Mouse (Mus musculus) kidney, postnatal 25 days (tissue): ENCODE data around the gene Evc2.

Source experiments
- DNase-seq, 2 experiments: peaks; one replicate each; pipeline ENCODE4 v3.0.0; 2021; ENCODE audit warnings: mixed read lengths in 2 of 2

Evc2 gene

DNA sequence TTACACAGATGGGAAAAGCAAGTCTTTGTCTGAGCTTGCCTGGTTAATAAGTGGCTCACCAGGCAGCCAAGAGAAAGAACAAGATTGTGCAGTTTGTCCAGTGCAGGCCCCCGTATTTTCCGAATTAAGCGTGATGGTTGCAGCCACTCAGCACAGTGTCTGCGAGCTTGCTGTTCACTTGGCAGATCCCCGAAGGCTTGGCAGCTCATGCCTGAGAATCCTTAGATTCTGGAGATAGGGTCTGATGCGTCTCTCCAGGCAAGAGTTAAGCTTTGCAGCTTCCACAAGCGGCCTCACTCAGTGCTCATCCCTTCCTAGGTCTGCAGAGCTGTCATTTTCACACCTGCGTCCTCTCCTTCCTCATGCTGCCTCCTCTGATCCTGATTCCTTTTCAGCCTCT lies 30.5 kb downstream of the Evc2 start:
- no peak for DNase-seq

DNA sequence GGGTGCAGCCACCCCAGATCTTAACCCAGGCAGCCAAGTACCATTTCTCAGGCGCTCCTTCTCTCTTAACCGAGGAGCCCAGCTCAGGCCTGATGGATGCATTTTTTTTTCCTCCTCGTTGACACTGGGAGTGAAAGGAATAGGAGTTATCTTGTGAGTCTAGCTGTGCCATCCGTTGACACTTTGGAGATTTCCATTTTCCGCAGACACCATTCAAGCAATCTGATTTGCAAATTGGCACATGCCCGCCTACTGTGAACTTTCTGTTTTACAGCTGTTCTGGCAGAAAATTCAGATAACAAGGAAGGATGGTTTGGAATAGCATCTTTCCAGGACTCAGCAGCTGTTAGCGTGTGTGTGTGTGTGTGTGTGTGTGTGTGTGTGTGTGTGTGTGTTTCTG lies 39.1 kb downstream of the Evc2 start:
- DNase-seq = peak in 1 of 2 experiments; percentile 19

DNA sequence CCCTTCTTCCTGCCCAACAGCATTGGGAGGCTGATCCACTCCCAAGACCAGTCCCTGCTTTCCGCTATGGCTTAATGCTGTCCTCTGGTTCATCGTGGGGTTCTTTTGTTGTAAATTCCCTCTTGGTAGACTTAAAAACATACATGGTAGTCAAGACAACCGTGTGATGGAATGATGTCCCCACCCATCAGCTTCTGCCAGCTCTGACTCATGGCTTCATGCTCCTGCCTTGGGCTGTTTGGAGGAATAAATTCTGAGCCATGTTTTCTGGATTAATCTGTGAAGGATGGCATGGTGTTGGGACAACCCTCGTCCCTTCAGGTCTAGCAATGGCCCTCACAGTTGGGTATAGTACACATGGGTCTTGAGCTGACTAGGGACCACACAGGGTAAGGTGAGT lies 42.3 kb downstream of the Evc2 start:
- no peak for DNase-seq

DNA sequence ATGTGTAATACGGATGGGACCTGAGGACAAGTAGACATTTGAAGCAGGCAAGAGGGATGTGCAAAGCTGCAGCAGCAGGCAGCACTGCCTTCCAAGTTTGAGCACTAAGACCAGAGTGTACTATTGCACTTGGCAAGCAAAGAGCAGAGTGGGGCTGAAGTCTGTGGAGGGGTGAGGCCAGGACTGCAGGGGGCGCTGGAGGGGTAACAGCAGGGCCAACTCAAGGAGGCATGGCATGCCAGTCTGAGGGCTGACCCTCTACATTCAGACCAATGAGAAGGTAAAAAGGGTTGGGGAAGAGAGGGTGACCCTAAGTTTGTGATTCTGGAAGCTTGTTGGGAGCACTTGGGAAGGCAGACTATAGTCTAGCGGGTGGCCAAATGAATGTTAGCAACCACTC lies 45.3 kb downstream of the Evc2 start:
- DNase-seq = peak; percentile 31 to 42

DNA sequence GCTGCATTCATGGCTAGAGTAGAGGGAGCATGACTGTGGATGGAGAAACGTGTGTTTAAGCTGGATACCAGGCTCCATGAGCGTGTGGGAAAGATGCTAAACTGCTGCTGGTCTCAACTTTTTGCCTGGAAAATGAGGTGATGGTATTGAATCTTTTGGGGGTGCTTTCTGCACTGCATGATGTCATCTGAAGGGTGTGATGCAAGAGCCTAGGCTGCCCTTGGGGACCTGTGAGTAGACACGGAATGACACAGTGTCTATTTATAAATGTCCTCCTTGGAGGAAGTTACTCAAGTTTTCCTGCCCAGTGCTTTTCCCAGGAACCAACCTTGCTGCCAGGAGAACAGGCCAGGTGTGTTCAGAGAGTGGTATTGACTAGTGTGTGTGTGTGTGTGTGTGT lies 50.3 kb downstream of the Evc2 start:
- DNase-seq = peak in 1 of 2 experiments; percentile 12

DNA sequence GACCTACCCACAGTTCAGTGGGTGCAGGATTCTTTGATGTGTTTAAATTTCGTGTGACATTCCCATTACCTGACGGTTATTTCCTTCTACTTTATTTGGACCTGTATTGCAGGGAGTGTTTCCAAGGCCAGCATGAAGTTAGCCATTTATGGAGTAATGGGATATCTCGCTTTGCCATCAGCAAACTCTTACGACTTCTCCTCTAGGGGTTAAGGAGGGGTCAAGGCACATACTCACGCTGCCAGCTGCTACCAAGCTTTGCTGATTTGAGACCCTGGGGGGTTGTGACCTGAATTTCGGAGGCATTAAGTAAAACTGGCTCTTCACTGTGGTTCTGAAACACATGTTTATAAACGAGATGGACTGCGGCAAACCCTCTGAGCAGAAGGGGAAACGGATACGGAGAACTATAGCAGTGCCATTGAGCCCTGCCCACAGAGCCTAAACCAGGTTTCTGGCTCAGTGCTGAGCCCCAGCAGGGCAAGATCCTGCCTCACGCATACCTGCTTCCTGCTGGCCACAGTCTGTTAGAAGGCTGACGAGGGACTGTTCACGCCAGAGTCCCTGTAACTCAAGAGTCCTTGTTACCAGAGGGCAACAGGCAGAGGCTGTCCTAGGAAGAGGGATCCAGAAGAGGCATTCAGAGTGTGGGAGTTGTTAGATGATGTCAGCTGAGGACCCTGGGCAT lies 51.7 kb downstream of the Evc2 start:
- peak in 1 of 2 experiments; percentile 32 for DNase-seq

DNA sequence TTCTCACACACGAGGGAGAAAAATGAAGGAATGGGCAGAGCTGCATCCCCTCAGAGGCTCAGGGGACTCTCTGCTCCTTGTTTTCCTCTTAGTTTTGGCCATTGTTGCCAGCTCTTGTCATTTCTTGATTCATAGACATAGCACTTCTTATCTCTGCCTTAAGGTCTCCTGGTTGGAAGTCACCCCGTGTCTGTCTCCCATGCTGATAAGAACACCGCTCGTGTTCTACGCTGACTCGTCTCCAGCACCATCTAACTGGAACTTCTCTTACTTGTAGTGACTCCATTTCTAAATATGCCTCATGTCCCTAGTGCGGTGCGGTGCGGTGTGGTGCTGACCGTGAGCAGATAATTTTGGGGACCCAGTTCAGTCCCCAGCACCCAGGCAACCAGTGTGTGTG lies 52.6 kb downstream of the Evc2 start:
- DNase-seq = peak in 1 of 2 experiments; percentile 35

DNA sequence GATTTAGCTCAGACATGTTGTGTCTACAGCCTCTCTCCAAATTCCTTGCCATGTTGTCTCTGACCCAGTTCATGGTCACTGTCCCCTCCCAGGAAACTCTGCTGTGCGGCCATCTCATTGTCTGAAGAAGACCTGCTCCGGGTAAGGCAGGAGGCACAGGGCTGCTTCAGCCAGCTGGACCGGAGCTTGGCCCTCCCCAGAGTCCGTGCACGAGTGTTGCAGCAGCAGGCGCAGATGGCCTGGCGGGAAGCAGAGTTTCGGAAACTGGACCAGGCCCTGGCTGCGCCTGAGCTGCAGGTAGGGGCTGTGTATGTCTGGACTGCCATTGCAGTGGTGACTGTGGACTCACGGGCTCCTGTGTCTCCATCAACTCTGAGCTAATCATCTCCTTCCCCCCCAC lies 53.6 kb downstream of the Evc2 start:
- peak in 1 of 2 experiments; percentile 31 for DNase-seq

DNA sequence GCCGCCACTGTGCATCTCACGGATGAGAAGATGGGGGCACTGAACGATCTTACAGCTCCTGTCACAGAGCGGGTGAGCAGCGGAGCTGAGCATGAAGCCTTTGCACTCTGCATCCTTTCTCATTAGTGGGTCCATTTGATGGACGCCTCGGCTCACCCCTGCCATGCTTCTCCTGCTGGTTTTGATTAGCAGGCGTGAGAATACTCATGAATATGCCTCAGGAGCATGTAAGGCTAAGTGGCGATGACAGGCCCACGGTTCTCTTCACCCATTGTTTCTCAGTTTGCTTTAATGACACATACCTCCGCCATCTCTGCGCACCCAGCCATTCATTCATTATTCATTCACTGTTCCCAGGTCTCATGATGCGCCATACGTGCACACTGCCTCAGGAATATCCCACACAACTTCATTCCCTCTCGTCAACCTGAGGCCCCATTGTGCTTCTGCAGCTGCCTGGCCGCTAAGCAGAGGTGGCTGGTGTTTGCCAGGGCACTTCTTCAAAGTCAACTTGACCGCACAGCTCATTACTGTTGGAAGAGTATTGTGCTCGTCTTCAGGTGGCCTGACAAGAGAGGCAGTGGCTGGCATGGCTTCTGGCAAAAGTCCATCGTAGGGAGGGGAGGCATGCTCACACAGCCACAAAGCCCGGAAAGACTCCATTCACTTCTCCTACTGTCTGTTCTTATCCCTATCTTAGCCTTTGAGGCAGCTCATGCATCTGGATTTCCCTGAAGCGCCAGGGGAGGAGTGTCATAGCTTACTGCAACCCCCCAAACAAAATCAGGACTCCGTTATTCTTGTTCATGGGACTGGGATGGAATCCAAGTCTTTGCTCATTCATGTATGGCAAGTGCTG lies 57.1 kb downstream of the Evc2 start:
- DNase-seq = no peak

DNA sequence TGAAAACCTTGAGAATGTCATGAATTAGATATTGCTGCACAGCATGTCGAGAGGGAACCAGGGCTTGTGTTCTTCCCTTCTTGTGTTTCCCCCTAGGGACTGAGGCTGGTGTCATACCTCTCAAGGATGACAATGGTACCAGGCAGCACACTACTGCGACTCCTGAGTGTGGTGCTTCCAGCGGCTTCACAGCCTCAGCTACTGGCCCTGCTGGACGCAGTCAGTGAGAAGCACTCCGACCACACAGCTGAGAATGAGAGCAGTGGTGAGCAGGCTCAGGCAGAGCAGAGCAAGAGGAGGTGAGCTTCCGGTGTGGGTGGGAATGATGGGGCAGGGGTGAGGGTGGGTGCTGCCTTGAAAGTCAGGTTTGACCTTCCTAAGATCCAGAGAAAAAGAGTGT lies 80.7 kb downstream of the Evc2 start:
- DNase-seq = no peak

DNA sequence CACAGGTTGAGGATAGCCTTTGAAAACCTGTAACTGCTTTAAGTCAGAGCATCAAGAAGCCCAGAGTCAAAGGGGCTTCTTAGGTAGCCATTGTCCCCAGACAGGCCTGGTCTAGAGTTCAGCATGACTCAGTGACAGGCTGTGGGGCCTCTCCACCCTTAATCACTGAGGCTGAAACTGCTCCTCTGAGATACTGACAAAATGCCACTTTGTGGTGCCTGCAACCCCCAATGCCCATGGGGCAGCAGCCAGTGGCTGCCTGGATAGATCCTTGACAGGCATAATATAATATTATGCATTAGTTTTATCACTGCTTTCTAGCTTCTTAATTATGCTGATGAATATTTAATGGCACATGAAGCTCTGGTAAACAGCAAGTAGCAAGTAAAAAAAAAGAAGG lies 88.9 kb downstream of the Evc2 start:
- DNase-seq = no peak

DNA sequence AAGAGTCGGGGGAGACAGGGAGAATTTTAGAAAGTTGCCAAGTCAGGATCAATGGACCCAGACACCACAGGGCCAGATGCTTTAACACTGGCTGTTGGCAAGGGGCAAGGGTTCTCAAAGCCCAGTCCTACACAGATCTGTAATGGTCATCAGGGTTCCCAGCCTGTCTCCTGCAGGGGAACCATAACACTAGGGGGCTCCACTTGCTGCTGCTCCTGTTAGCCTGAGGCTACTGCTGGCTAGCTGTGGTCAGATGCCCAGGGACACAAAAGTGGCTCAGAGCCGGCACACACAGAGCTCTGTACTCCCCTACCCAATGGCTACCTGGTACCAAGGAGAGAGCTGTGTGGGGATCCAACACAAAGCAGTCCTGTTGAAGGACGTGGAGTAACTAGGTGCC lies 97.1 kb downstream of the Evc2 start:
- DNase-seq = peak in 1 of 2 experiments; percentile 24

DNA sequence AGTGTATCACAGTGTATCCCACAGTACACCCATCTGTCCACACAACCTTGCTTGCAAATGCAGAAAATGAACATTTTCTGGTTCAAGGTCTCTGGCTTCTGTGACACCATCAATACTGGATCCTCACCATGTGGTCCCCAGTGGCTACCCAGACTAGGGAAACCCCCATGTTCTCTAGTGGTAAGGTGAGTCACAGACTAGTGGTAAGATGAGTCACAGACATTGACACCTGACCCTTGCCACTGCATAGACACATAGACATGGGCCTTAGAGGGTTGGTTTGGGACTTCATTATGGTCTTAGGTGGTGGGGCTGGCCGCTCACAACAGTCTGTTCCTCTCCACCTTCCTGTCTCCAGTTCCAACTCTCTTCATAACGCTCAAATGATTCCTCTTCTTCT lies 104.5 kb downstream of the Evc2 start:
- DNase-seq = no peak

DNA sequence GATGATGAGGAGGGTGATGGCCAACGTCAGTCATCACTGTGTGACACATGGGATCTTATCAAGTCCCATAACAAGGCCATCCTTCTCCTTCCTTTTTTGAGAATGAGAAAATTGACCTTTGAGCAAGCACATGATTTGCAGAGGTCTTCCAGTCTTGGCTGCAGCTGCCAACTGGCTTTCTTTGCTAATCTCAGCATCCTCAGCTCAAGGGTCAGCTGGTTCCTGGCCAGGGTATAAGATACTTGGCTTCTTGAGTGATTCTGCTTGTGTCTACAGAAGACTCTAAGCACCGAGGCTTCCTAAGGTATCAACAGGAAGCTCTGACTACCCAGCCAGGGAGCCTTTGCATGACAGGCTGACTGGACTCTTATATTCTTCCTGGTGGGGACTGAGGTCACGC lies 109.2 kb downstream of the Evc2 start:
- peak; percentile 71 to 82 for DNase-seq

DNA sequence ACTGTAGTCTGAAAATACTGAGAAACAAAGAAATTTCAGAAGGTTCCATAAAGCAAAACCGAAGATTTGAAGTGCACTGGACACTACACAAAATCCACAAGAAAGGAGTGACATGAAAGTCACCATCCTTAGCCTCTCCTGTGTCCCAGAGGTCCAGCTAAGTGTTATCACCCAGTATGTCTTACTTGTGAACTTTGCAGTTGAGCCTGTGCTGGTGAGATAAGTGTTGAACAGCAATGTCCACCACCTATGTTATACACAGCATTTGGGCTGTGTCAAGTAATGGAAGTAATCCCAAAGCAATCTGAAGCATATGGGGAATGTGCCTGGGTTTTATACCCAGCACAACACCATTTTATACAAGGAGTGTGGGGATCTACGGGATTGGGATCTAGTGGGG lies 118.3 kb downstream of the Evc2 start:
- no peak for DNase-seq

DNA sequence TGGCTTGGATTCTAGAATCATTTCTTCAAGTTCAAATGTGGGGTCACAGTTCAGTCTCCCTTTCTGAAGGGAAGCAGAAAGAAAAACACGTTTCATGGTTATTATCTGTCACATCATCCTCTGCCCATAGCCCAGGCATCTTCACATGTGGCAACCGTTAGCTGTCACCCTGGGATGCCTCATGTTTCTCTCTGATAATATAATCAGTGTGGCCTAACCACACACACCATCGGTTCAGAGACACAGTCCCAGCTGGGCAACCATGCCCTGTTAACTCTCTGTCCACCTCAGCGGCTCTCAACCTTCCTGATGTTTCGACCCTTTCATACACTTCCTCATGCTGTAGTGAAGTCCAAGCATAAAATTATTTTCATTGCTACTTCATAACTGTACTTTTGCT lies 118.9 kb downstream of the Evc2 start:
- DNase-seq = no peak

DNA sequence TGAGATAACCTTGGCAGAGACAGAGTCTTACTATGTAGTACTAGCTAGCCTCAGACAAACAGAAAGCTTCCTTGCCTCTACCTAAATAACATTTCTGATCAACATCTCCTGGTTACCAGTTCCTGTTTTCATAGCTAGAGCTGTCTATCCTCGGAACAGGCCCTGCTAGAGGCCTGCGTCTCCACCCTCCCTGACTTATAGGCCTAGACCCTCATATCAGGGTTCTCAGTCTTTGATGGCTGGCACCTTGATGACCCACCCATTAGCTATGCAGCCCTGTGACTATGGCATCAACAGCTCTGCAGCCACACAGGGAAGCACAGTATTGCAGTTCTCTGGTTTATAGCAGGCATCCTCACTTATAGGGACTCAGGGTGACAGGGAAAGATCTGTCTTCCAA lies 119.5 kb downstream of the Evc2 start:
- DNase-seq = no peak

DNA sequence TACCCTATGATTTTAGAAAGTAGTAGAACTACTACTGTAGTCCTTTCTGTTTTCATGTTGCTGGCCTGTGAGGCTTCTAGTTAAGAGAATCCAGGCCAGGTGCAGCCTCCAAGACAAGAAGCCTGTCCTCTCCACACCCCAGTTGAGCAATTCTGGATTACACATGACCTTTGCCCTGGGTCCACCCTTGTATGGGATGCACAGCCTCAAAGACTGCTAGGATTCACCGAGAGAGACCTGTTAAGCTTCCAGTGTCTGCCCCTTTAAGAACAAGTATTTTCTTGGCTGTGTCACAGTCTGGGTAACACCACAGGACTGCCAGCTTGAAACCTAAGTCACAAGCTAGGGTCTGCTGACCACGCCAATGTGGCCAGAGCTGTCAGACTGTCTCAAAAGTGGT lies 119.9 kb downstream of the Evc2 start:
- no peak for DNase-seq

DNA sequence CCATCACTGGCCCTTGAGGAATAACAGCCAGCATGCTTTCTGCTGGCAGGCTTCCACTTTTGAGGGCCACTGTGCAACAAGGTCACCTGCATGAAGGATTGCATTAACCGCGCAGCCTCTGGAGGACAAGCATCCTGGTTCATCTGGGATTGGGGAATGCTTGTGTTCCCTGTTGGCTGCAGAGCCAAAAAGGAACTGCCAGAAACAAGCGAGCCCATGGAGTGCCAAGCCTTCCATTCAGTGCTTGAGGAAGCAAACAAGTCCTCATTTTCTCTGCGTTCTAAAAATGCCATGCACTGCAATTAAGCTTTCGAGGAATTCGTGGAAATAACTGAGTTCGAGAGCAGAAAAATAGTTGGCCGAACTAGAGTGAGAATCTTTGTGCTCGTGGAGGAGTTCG lies 127.2 kb downstream of the Evc2 start:
- no peak for DNase-seq

DNA sequence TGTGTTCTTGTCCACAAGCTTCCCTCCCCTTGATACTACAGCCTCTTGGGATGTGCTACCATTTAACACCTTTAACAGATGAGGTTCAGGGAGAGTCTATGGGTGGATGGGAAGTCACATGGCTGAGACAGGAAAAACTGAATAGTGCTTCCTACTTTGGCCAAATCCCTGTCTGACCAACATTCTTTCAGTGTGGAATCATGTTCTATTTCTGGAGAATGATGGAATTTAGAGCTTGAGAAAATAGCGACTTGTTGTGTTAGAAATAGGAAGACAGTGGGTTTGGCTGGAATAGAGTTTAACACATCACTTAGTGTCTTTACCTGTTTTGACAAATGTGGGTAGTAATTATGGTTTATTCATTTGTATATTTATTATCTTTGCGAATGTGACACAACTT lies 129.3 kb downstream of the Evc2 start:
- no peak for DNase-seq

DNA sequence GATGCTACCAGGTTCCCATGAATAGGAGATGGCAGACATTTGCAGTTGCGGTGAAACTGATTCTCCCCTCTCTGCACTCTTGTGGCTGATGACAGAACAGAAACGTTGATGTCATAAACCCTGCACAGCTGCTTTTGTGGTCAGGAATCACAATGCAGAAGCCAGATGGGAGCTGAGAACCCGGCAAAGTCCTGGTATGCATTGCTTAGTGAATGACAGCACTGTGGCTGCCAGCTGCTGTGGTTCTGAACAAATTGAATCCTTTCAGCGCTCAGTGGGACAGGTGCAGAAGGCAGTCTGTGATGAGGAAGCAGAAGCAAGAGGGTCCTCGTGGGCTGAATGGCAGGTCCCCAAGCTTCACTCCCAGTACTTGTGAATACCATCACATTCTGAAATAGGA lies 130.7 kb downstream of the Evc2 start:
- DNase-seq = no peak

DNA sequence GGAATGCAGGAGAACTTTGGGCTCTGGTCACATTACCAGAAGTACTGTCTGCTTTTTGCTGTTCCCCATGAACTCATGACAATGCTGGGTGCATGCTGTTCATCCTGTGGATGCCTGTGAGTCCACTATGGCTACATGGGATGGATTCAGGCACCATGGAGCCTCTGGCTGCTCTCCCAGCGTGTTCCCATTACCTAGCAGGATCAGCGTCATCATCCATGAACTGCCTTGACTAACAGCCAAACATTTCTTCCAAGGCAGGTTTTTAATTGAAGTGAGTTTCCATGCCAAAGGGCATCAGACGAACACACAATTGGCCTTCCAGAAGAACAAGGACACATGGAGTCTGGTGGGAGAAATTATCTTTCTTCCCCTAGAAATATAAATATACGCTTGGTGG lies 133.3 kb downstream of the Evc2 start:
- DNase-seq = peak; percentile 50 to 75

DNA sequence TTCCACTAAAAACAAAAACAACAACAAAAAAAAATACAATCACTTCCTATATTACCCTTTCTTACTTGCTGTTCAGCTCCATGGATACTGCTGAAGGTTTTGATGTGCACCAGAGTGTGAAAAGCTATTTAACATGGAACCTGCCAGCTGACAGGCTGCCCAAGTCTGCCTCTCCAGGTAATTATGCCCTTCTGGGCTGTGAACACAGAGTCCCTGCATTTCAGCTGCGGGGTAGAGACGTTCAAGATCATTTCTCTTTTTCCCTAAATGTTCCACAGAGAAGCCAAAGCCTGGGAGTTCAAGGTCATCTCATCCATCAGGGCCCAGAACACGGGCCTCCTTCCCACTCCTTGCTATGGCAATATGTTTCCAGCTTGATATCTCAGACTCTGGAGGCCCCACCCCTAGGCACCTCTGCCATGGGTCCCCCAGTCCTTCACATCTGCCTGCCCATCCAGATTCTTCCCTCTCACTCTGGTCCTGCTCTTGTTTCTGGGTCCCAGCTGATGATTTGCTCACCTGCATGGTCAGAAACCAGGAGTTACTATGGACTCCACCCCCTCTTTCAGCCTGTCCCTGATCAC lies 133.8 kb downstream of the Evc2 start:
- peak; percentile 51 to 84 for DNase-seq
